Mouse (Mus musculus) left cerebral cortex, postnatal 36 days (tissue): Measurements from ENCODE around the gene Ctdspl2. TPM values are rescaled to one million over a fixed set of nuclear protein-coding genes. Genes with fewer than 3 reads are reported as not detected.
A peak's percentile ranks its signal among the peaks of the same experiment; 100 is the strongest.
"Not testable (repeated sequence)": the region's sequence is repeated elsewhere in the genome, so short reads cannot be mapped to it uniquely, and the experiment has no call there.

Experiments used
- DNase-seq, 2 experiments: peaks; one replicate each; pipeline ENCODE4 v3.0.0; 2021 to 2022; ENCODE audit warnings: low spot score in 2 of 2, mixed read lengths in 1 of 2
- intact Hi-C: fragments of 180-260 bp; cut with DNase I; formaldehyde crosslinking; loops from one replicate; pipeline ENCODE4 v1.15.1; 2025
- total RNA-seq, 2 experiments: library from RNA; stranded (reverse); gene quantifications; 2 replicates each; pipeline ENCODE4 v1.2.3; 2021

Ctdspl2 gene
- 10 to 100 TPM; 37.6 to 38.1 TPM for total RNA-seq

DNA sequence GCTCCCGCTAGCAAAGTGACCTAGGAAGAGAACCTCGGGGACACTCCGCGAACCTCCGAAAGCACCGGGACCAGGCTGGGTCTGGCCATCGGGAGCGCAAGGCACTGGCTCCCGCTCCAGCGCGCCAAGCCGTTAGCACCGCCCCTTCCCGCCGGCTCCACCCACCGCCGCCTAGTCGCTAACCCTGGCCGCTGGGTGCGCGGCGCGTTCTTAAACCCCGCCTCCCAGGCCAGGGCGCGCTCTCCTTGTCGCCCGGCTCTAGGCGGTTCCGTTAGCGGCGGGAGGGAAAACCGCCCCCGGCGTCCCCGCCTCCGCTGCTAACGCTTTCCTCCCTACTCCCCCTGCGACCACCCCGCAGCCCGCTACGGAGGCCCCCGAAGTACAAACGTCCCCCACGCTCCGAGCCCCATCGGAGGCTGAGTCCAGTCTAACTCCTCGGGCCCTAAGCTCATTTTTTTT, at the start of gene Ctdspl2, which contains the start of gene Mageb3:
Gene Ctdspl2 (plus strand): TSS at position 237 of the 459 bp plus-strand sequence.
Gene Mageb3 (minus strand): TSS at position 328 of the 459 bp plus-strand sequence.
- intact Hi-C loops, result no loop called here
- DNase-seq, result peak; percentile 93 to 94

DNA sequence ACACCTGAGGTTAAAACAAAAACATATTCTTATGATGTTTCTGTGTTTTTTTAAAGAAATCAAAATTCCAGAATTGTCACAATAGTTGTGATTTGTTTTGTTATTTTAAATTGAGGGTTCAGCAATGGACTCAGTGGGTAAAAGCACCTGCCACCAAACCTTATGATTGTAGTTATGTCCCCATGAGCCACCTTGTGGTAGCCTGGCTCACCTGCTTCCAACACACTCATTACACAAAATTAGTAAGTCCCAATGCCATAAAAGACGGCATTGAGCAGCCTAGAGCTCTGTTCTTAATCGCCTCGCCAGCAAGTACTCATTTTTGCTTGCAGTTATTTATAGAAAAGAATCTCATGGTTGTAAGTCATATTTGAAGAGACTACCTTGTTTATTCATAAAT, 45.8 kb upstream of the Ctdspl2 start:
- intact Hi-C loops, result no loop called here

GRCm38 (mm10) chr2:121916047-121916970, 39.5 kb upstream of the Ctdspl2 start:
- DNase-seq, result no peak
- intact Hi-C loops, result no loop called here

More for the DNA sequence above, 45.8 kb upstream of the Ctdspl2 start:
- DNase-seq, result no peak

GRCm38 (mm10) chr2:121937624-121938023, 18.2 kb upstream of the Ctdspl2 start:
- intact Hi-C loops, DNase-seq: not testable (repeated sequence)

DNA sequence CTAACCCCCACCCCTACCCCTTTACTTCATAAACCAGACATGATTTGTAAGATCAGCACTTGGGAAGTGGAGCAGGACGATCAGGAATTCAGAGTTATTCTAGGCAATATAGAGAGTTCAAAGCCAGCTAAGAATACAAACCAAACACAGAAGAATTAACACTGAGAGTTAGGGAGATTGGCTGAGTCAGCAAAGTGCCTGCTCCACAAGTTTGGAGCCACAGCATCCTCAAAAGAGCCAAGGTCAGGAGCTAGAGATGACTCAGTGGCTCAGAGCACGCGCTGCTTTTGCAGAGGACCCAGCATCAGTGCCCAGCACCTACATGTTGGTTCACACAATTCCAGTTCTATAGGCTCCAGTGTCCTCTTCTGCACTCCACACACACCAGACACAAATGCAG, 12.4 kb upstream of the Ctdspl2 start:
- intact Hi-C loops, result no loop called here
- DNase-seq, result no peak

DNA sequence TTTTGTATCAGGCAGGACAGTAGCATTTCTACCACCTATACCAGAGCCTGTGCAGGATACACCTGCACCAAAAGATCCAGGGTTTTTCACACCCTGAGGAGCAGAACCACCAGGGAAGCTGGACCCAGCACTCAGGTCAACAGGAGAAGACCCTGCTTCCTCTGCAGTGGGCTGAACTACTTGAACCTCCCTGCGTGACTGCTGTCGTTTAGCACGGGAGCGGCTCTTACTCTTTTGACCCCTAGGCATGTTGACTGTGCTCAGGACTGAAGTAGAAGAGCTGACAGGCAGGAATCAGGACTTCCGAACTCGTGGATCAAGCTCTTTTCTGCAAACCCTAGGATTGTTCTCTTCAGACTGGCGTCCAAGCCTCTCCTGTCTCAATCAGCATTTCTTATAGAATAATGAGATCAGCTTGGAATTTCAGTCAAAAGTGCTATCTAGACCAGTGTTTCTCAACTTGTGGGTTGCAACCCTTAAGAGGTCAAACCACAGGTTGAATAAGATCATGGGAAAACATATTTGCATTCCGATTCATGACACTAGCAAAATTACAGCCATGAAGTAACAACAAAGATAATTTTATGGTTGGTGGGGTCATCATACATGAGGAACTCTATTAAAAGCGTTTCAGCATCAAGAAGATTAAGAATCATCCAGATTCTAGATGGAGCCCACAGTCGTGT, 687 bp upstream of the Ctdspl2 start:
- intact Hi-C loops, result no loop called here
- DNase-seq, result no peak

DNA sequence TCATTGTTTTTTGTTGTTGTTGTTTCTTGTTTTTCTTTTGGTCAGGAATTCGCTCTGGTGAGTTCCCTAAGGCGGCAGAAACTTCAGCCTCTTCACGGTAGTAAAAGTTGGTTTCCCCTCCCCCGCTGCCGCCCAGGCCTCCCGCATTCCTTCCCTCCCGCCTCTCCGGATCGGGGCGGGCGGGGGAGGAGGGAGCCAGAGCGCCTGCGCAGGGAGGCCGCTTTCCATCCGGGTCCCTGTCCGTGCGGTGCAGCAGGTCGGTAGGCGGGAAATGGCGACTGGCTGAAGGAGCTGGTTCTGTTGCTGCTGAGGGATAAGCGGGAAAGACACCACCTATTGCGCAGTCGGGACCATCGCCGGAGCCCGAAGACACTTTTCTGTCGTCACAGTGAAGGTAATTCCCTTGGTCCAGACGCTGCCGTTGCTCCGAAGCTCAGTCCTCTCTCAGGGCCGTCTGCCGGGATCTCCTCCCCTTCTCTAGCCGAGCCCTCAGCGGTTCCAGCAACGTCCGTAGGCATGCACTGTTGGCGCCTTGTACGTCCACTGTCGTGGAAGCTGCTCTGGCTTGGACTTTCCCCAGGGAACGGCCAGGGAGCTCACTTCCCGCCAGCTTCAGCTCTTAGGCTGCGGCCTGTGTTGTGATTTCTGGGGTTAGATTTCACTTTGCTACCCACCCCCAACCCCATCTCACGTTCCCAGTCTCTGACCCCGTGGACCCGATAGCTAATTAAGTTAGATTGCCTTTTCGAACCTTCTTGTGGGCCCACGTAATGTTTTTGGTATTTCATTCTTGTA, 620 bp downstream of the Ctdspl2 start:
- DNase-seq, result peak; percentile 96 to 97
- intact Hi-C loops, result no loop called here

GRCm38 (mm10) chr2:121957216-121957792, 1.5 kb downstream of the Ctdspl2 start:
- intact Hi-C loops, result no loop called here
- no peak for DNase-seq

GRCm38 (mm10) chr2:121995738-121996137, 39.9 kb downstream of the Ctdspl2 start:
- intact Hi-C loops, result loop anchor here (10.0 kb wide), 1 partner anchor 421 kb away; no protein-coding TSS in a partner anchor
- DNase-seq, result no peak

DNA sequence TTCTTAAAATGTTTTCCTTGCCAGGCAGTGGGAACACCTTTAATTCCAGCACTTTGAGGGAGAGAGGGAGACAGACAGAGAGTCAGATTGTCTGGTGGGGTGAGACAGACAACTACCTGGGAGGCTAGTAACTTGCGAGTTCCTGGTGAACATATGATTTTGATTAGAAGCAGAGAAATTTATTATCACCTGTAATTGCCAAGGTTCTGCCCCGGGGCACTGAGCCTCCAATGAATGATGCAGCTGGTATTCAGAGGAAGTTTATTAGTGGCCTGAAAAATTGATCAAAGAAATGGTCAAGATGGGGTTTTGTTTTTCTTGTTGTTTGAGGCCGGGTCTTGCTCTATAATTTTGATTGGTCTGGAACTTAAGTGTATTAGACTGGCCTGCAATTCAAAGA, 53.0 kb downstream of the Ctdspl2 start:
- DNase-seq, result no peak
- intact Hi-C loops, result no loop called here

- intact Hi-C loops, result no loop called here
- DNase-seq, result no peak
Measured at GRCm38 (mm10) chr2:122011441-122011840, 55.6 kb downstream of the Ctdspl2 start.

DNA sequence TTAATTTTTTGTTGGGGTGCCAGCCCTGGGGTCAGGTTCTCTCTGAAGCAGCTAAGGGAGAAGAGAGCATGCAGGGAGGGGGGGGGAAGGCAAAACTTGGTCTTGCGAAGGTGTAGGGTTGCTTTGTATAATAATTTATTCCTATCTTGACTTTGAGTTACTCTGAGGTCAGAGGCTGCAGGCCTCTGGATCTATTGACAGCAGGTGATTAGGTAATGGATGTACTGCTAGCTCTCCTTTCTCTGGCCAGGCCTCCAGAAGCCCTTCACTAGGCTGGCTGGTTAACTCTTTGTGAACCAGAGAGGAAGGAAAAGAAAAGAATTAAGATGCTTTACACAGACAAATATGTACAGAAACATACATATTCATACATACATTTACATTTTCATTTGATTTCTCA, 62.9 kb downstream of the Ctdspl2 start:
- no peak for DNase-seq
- intact Hi-C loops, result no loop called here

DNA sequence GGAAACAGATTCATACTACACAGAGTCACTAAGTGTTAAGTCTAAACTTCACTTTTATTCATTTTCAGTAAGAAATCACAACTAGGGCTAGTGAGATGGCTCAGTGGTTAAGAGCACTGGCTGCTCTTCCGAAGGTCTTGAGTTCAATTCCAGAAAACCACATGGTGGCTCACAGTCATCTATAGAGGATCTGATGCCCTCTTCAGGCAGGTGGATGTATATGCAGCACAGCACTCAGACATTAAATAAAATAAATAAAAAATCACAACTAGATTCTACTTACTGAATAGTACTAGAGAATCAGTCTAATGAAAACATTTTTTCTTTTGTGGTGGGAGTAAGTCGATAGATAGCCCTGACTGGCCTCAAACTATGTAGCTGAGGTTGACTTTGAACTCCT, 66.5 kb downstream of the Ctdspl2 start:
- DNase-seq, result no peak
- intact Hi-C loops, result loop anchor here (10.0 kb wide), 1 partner anchor 1617 kb away; the partner anchor contains the start of genes Ganc and Tmem87a

GRCm38 (mm10) chr2:122027091-122027490, 71.3 kb downstream of the Ctdspl2 start:
- DNase-seq, result not testable (repeated sequence)
- intact Hi-C loops, result loop anchor here (10.0 kb wide), 1 partner anchor 1622 kb away; the partner anchor contains the start of genes Ganc and Tmem87a

GRCm38 (mm10) chr2:122027862-122028755, 72.3 kb downstream of the Ctdspl2 start, which contains the start of gene Eif3j1:
Gene Eif3j1, plus strand, starts transcription at chr2:122028546.
- intact Hi-C loops, result loop anchor here (10.0 kb wide), 1 partner anchor 1623 kb away; the partner anchor contains the start of genes Ganc and Tmem87a
- peak; percentile 86 to 92 for DNase-seq

DNA sequence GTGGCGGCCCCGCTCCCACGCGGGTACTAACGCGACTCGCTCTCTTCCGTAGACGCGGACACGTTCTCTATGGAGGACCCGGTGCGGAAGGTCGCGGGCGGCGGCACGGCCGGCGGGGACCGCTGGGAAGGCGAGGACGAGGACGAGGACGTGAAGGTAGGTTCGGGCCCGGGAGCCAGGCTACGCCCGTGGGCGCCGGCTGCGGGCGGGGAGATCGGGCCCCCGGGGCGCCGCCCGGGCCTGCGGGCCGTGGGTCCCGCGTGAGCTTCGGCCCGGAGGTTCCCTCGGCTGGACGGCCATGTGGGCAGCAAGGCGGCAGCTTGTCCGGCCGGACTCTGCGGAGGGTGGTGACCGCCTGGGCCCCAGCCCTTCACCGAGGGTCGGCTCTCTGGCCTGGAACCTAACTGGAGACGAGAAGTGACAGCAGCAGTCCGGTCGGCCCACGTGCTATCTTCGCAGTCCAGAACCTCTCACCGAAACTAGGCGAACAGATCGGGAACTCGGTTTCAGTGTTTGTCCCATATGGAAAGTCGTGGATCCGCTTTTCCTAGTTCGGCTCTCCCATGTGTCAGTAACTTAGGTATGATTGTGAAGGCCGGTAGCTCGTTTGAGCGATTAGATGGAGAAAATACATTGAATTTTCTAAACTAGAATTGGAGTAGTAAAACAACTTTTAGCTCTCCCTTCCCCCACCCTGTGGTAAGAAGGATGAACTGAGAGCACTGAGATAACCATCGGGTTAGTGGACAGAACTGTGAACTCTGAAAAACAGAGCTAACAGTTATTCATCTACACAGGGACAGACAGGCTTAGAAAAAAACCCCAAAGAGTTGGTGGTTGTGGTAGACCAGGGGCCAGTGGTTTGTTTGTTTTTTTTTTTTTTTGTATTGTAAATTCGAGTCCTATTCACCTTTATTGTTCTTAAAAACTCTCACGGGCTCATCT, 73.2 kb downstream of the Ctdspl2 start:
- DNase-seq, result no peak
- intact Hi-C loops, result loop anchor here (10.0 kb wide), 1 partner anchor 1624 kb away; the partner anchor contains the start of genes Ganc and Tmem87a

DNA sequence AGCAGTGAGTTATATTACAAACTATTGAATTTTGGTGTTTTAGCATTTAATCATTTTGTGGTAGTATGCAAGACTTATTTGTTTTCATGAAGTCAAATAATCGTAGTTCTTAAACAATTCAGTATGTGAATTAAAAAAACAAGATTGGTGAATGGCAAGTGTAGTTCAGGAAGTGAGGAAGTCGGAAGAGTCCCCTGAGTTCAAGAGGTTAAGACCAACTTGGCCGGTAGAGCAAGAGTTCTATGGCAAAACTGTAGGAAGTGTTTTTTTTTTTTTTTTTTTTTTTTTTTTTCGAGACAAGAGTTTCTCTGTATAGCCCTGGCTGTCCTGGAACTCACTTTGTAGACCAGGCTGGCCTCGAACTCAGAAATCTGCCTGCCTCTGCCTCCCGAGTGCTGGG, 76.2 kb downstream of the Ctdspl2 start:
- DNase-seq, result no peak
- intact Hi-C loops, result no loop called here
